19 mouse cellular contexts compared by ENCODE assay signal in the genomic region with DNA sequence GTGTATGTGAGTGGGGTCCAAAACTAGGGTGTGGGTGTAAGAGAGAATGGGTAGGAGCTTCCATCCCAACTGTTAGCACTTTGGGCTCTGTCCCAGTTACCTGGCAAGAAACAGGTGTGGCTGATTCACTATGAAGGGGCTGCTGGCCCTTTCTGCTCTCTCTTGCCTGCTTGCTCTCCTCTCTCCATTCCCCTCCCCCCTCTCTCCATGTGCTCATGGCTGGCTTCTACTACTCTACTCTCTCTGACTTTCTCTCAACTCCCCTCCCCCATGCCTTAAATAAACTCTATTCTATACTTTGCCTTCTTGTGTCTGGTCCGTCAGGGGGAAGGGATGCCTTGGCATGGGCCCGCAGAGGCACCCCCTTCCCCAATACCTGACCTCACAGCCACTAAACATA. TPM values are rescaled to one million over a fixed set of nuclear protein-coding genes. Genes with fewer than 3 reads are reported as not detected.
DNase-seq lines count a peak whose midpoint lies in the region; ATAC-seq and TF ChIP-seq lines count a peak whose summit lies in the region.
"Had no signal": no experiment of that assay in that cellular context is flagged by ENCODE, and none has a peak within 500 bp of the region (broad histone marks: within the 10 kb centered on the region; RNA-seq: fewer than 3 reads in every experiment).

No protein-coding gene starts in this region.

- H3K4me3 ChIP-seq in hindbrain, embryonic 10.5 days, result no peak overlapping the region
- H3K4me3 ChIP-seq in hindbrain, embryonic 16.5 days (ENCODE audit: low read length), result no peak overlapping the region
- no peak overlapping the region for H3K4me3 ChIP-seq in CH12.LX (replicated peaks in 1 of 3; ENCODE audit: low read depth in 2 of 3, low read length in 2 of 3, poor library complexity in 1 of 3)
- H3K4me3 ChIP-seq in ES-Bruce4 (ENCODE audit: low read depth, low read length), result peak overlapping the region; percentile 69
- no peak overlapping the region for H3K4me3 ChIP-seq in limb, embryonic 12.5 days (replicated peaks)
- H3K4me3 ChIP-seq: embryonic facial prominence, embryonic 13.5 days; gastrocnemius, adult 2 months; heart, adult 2 months; lung, embryonic 15.5 days; myocyte had no signal

- TF ChIP-seq EP300 in CH12.LX (IDR thresholded peaks at IDR 0.05; ENCODE audit: low read length), result no peak
- TF ChIP-seq EP300 in ES-Bruce4 (IDR thresholded peaks at IDR 0.05; ENCODE audit: insufficient read depth, low read depth, low read length), result 0 out of 2 replicates have a peak, but pooled peaks have one; percentile 1

- peaks cover 6% of the 10 kb centered on the region for H3K79me2 ChIP-seq in CH12.LX (replicated peaks; ENCODE audit: control insufficient read depth, extremely low read depth, insufficient read depth, poor library complexity, severe bottlenecking)

- H3K4me1 ChIP-seq in hindbrain, embryonic 10.5 days (replicated peaks), result peaks cover 44% of the 10 kb centered on the region
- peaks cover 4% of the 10 kb centered on the region for H3K4me1 ChIP-seq in hindbrain, embryonic 16.5 days (ENCODE audit: control insufficient read depth, insufficient read depth, low read depth, low read length)
- H3K4me1 ChIP-seq in CH12.LX (ENCODE audit: control insufficient read depth in 1 of 2, insufficient read depth in 2 of 2) (peaks cover 31 to 71% of the 10 kb centered on the region in 2 experiments), ES-Bruce4 (ENCODE audit: control insufficient read depth, insufficient read depth, low read length) (peaks cover 7% of the 10 kb centered on the region)
- peaks cover 5% of the 10 kb centered on the region for H3K4me1 ChIP-seq in limb, embryonic 12.5 days (replicated peaks)

- no peak for TF ChIP-seq RAD21 in CH12.LX (IDR thresholded peaks at IDR 0.05; ENCODE audit: low read depth, low read length)

- dilution Hi-C loops in CH12.LX (cut with MboI; ENCODE audit: extremely low pct_ligation_motif_present, extremely low pct_unique_long_range_greater_than_20kb, low sequenced_read_pairs), result no loop called here

- no peak overlapping the region for H3K4me2 ChIP-seq in hindbrain, embryonic 16.5 days (ENCODE audit: low read length)
- no peak overlapping the region for H3K4me2 ChIP-seq in CH12.LX (ENCODE audit: insufficient read depth, low read depth, poor library complexity, severe bottlenecking)
- no peak overlapping the region for H3K4me2 ChIP-seq in limb, embryonic 12.5 days
- H3K4me2 ChIP-seq: embryonic facial prominence, embryonic 13.5 days; lung, embryonic 15.5 days had no signal

- no peaks in the 10 kb centered on the region for H3K36me3 ChIP-seq in hindbrain, embryonic 10.5 days
- H3K36me3 ChIP-seq in hindbrain, embryonic 16.5 days (ENCODE audit: control insufficient read depth, insufficient read depth, low read length), result no peaks in the 10 kb centered on the region
- no peaks in the 10 kb centered on the region for H3K36me3 ChIP-seq in CH12.LX (replicated peaks in 1 of 2; ENCODE audit: control insufficient read depth in 1 of 2, insufficient read depth in 1 of 2, low read length in 1 of 2)
- peaks cover under 1% of the 10 kb centered on the region; the same call in 1 of the 2 replicates for H3K36me3 ChIP-seq in ES-Bruce4 (ENCODE audit: control insufficient read depth, insufficient read depth, low read length, poor library complexity, severe bottlenecking)
- no peaks in the 10 kb centered on the region for H3K36me3 ChIP-seq in limb, embryonic 12.5 days
- H3K36me3 ChIP-seq: embryonic facial prominence, embryonic 13.5 days; lung, embryonic 15.5 days had no signal

- H3K9ac ChIP-seq in hindbrain, embryonic 16.5 days (ENCODE audit: low read depth, low read length), result no peak overlapping the region
- H3K9ac ChIP-seq in CH12.LX (ENCODE audit: insufficient read depth, low read depth) (peak overlapping the region; percentile 5; the same call in 1 of the 2 replicates), ES-Bruce4 (ENCODE audit: low read depth, poor library complexity, severe bottlenecking) (peak overlapping the region; percentile 94)
- H3K9ac ChIP-seq in limb, embryonic 12.5 days (replicated peaks), result peak overlapping the region; percentile 18; the same call in 1 of the 2 replicates
- H3K9ac ChIP-seq: embryonic facial prominence, embryonic 13.5 days; lung, embryonic 15.5 days had no signal

- no peak for ATAC-seq in hindbrain, embryonic 16.5 days
- no peak for ATAC-seq in limb, embryonic 12.5 days (ENCODE audit: insufficient number of reproducible peaks, insufficient read depth, low FRiP score, low TSS enrichment, low read depth)

- in situ Hi-C loops in CH12.LX (cut with MboI; ENCODE audit: low pct_ligation_motif_present, low pct_unique_long_range_greater_than_20kb, low sequenced_read_pairs), result no loop called here

- peak overlapping the region; percentile 72; the same call in 1 of the 2 replicates for H3K27ac ChIP-seq in hindbrain, embryonic 10.5 days
- no peak overlapping the region for H3K27ac ChIP-seq in hindbrain, embryonic 16.5 days (ENCODE audit: low read depth, low read length)
- H3K27ac ChIP-seq in CH12.LX (ENCODE audit: insufficient read depth, low read depth), result peak overlapping the region; percentile 70
- peak overlapping the region; percentile 93 for H3K27ac ChIP-seq in ES-Bruce4 (ENCODE audit: insufficient read depth, low read length)
- H3K27ac ChIP-seq in limb, embryonic 12.5 days, result no peak overlapping the region
- H3K27ac ChIP-seq: embryonic facial prominence, embryonic 13.5 days; gastrocnemius, adult 2 months; heart, adult 2 months; lung, embryonic 15.5 days had no signal

- TF ChIP-seq CTCF in CH12.LX (conservative IDR thresholded peaks at IDR 0.05 in 1 of 2, IDR thresholded peaks at IDR 0.05 in 1 of 2; ENCODE audit: low read depth in 2 of 2, low read length in 2 of 2) (no peak), ES-Bruce4 (IDR thresholded peaks at IDR 0.05; ENCODE audit: low read depth, low read length) (no peak)

- no peak for DNase-seq in hindbrain, embryonic 10.5 days (ENCODE audit: low spot score)
- no peak for DNase-seq in CH12.LX (ENCODE audit: extremely low read depth)
- no peak for DNase-seq in embryo, embryonic 9.5 days (ENCODE audit: extremely low spot score)
- DNase-seq in thymus, postnatal 0 days (ENCODE audit: low spot score), result no peak
- no peak for DNase-seq in right cerebral cortex, postnatal 14 days
- DNase-seq: adrenal gland, postnatal 25 days; cerebellum, postnatal 25 days; gastrocnemius, adult 2 months; heart, adult 2 months; right cerebral cortex, postnatal 25 days had no signal

- H3K27me3 ChIP-seq in hindbrain, embryonic 10.5 days (ENCODE audit: insufficient read depth, poor library complexity, severe bottlenecking), result peaks cover 6% of the 10 kb centered on the region; the same call in 1 of the 2 replicates
- H3K27me3 ChIP-seq in hindbrain, embryonic 16.5 days (replicated peaks; ENCODE audit: control insufficient read depth, insufficient read depth, low read length), result no peaks in the 10 kb centered on the region
- no peaks in the 10 kb centered on the region for H3K27me3 ChIP-seq in CH12.LX (replicated peaks)
- no peaks in the 10 kb centered on the region for H3K27me3 ChIP-seq in ES-Bruce4 (ENCODE audit: control insufficient read depth, insufficient read depth, low read length, poor library complexity, severe bottlenecking)
- no peaks in the 10 kb centered on the region for H3K27me3 ChIP-seq in limb, embryonic 12.5 days
- H3K27me3 ChIP-seq: embryonic facial prominence, embryonic 13.5 days; lung, embryonic 15.5 days had no signal

- H3K9me3 ChIP-seq in hindbrain, embryonic 10.5 days, result no peaks in the 10 kb centered on the region
- no peaks in the 10 kb centered on the region for H3K9me3 ChIP-seq in hindbrain, embryonic 16.5 days (ENCODE audit: control insufficient read depth, low read length)
- H3K9me3 ChIP-seq in CH12.LX (replicated peaks; ENCODE audit: low read length) (no peaks in the 10 kb centered on the region), ES-Bruce4 (replicated peaks; ENCODE audit: control insufficient read depth, insufficient read depth, low read length, poor library complexity, severe bottlenecking) (no peaks in the 10 kb centered on the region)
- no peaks in the 10 kb centered on the region for H3K9me3 ChIP-seq in limb, embryonic 12.5 days
- H3K9me3 ChIP-seq: embryonic facial prominence, embryonic 13.5 days; lung, embryonic 15.5 days had no signal

- TF ChIP-seq POLR2A in CH12.LX (IDR thresholded peaks at IDR 0.05; ENCODE audit: low read depth, low read length) (no peak), ES-Bruce4 (IDR thresholded peaks at IDR 0.05; ENCODE audit: insufficient read depth, low read length) (no peak)

- WGBS in hindbrain, embryonic 10.5 days, result 59% methylated on average over 2 of the region's 2 CpGs
- WGBS in hindbrain, embryonic 16.5 days, result 77% methylated on average over 2 of the region's 2 CpGs
- WGBS in limb, embryonic 12.5 days, result 66% methylated on average over 2 of the region's 2 CpGs

RNA-seq across cellular contexts. Expression of a gene that starts 1.8 kb away (rescaled TPM):
- 893 and 1,134 TPM in 2 replicates for polyA plus RNA-seq in hindbrain, embryonic 10.5 days (2016; fragmentation: Nextera tagmentation; extraction: Ambion mirVana)
- 1,477 and 1,618 TPM in 2 replicates for polyA plus RNA-seq in hindbrain, embryonic 16.5 days (2015; fragmentation: Nextera tagmentation; extraction: Ambion mirVana)
- total RNA-seq in CH12.LX (2012; rRNA removed) (730 and 1,066 TPM in 2 replicates), CH12.LX (2014; rRNA removed) (1,361 and 1,740 TPM in 2 replicates)
- polyA plus RNA-seq in CH12.LX (2012; ENCODE audit: insufficient read length, low read depth) (2,091 and 2,158 TPM in 2 replicates), ES-Bruce4 (2011; ENCODE audit: insufficient read depth, insufficient read length, low read depth, missing spikeins) (4,323 and 4,421 TPM in 2 replicates)
- 833 and 848 TPM in 2 replicates for polyA plus RNA-seq in limb, embryonic 12.5 days (2016; fragmentation: Nextera tagmentation; extraction: Ambion mirVana)
- 690 and 768 TPM in 2 replicates for polyA plus RNA-seq in thymus, postnatal 0 days (2015; fragmentation: Nextera tagmentation; extraction: Ambion mirVana)

RNA-seq across cellular contexts. Expression of a gene that starts 18.3 kb away (rescaled TPM):
- 0.34 TPM in 1 of 2 replicates, not detected in the other for polyA plus RNA-seq in hindbrain, embryonic 10.5 days (2016; fragmentation: Nextera tagmentation; extraction: Ambion mirVana)
- 0.16 and 0.55 TPM in 2 replicates for polyA plus RNA-seq in hindbrain, embryonic 16.5 days (2015; fragmentation: Nextera tagmentation; extraction: Ambion mirVana)
- total RNA-seq in CH12.LX (2012; rRNA removed) (0.13 TPM in 1 of 2 replicates, not detected in the other), CH12.LX (2014; rRNA removed) (not detected in 2 replicates)
- polyA plus RNA-seq in CH12.LX (2012; ENCODE audit: insufficient read length, low read depth) (not detected in 2 replicates), ES-Bruce4 (2011; ENCODE audit: insufficient read depth, insufficient read length, low read depth, missing spikeins) (not detected in 2 replicates)
- polyA plus RNA-seq in limb, embryonic 12.5 days (2016; fragmentation: Nextera tagmentation; extraction: Ambion mirVana), result not detected in 2 replicates
- not detected in 2 replicates for polyA plus RNA-seq in thymus, postnatal 0 days (2015; fragmentation: Nextera tagmentation; extraction: Ambion mirVana)
- total RNA-seq: adrenal gland, postnatal 25 days; gastrocnemius, adult 2 months; heart, adult 2 months; left cerebral cortex, postnatal 14 days; megakaryocyte-erythroid progenitor cell, adult 5-6 weeks had no signal
- polyA plus RNA-seq: embryonic facial prominence, embryonic 13.5 days; kidney, embryonic 16.5 days; lung, embryonic 15.5 days had no signal

RNA-seq across cellular contexts. Expression of a gene that starts 37.0 kb away (rescaled TPM):
- 23.3 and 24.4 TPM in 2 replicates for polyA plus RNA-seq in hindbrain, embryonic 10.5 days (2016; fragmentation: Nextera tagmentation; extraction: Ambion mirVana)
- 23.0 TPM in 2 replicates for polyA plus RNA-seq in hindbrain, embryonic 16.5 days (2015; fragmentation: Nextera tagmentation; extraction: Ambion mirVana)
- total RNA-seq in CH12.LX (2012; rRNA removed), result 26.2 and 27.4 TPM in 2 replicates
- total RNA-seq in CH12.LX (2014; rRNA removed), result 20.5 and 22.8 TPM in 2 replicates
- polyA plus RNA-seq in CH12.LX (2012; ENCODE audit: insufficient read length, low read depth), result 16.1 and 17.9 TPM in 2 replicates
- polyA plus RNA-seq in ES-Bruce4 (2011; ENCODE audit: insufficient read depth, insufficient read length, low read depth, missing spikeins), result 32.7 and 36.4 TPM in 2 replicates
- 30.2 and 33.5 TPM in 2 replicates for polyA plus RNA-seq in limb, embryonic 12.5 days (2016; fragmentation: Nextera tagmentation; extraction: Ambion mirVana)
- polyA plus RNA-seq in thymus, postnatal 0 days (2015; fragmentation: Nextera tagmentation; extraction: Ambion mirVana), result 22.3 and 24.8 TPM in 2 replicates

Comparison
In these comparisons a context has a peak if more than half of its experiments do, and no peak if none do; other contexts are left out.
1. H3K27ac ChIP-seq: peak in hindbrain, embryonic 10.5 days (single experiment), CH12.LX (single experiment) and ES-Bruce4 (single experiment); none in hindbrain, embryonic 16.5 days (single experiment) and limb, embryonic 12.5 days (single experiment).